Mouse (Mus musculus): ENCODE data around the gene Dctn1.

GRCm38 (mm10) chr6:83135571-83136161 lies 30.1 kb upstream of the Dctn1 start:
- no peak for TF ChIP-seq CTCF (IDR thresholded peaks at IDR 0.05; ENCODE audit: low read depth)
- no peak for TF ChIP-seq EP300 (IDR thresholded peaks at IDR 0.05; ENCODE audit: low read depth)

Measured in liver, embryonic 14.5 days (tissue).